Mouse (Mus musculus): ENCODE results near the gene Lingo3.
"Not testable (repeated sequence)": the region's sequence is repeated elsewhere in the genome, so short reads cannot be mapped to it uniquely, and the experiment has no call there.

Lingo3 gene

GRCm38 (mm10) chr10:80819406-80819805, 24.4 kb downstream of the Lingo3 start:
- DNase-seq = no peak

- no peak for DNase-seq
Observed at GRCm38 (mm10) chr10:80818599-80819281, 25.1 kb downstream of the Lingo3 start.

DNA sequence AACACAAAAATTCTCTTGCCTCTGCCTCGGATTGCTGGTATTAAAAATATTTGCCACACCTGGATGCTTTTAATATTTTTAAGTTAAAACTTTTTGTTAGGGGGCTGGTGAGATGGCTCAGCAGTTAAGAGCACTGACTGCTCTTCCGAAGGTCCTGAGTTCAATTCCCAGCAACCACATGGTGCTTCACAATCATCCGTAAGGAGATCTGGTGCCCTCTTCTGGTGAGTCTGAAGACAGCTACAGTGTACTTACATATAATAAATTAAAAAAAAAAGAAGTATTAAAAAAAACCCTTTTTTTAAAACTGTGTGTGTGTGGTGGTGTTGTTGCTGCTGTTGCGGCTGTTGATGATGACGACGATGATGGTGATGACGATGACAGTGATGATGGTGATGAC, 25.9 kb downstream of the Lingo3 start:
- not testable (repeated sequence) for DNase-seq

- no peak for DNase-seq
Observed at GRCm38 (mm10) chr10:80817164-80817563, 26.7 kb downstream of the Lingo3 start.

GRCm38 (mm10) chr10:80816303-80816702, 27.5 kb downstream of the Lingo3 start:
- not testable (repeated sequence) for DNase-seq

GRCm38 (mm10) chr10:80814800-80815199, 29.0 kb downstream of the Lingo3 start:
- DNase-seq = no peak

- DNase-seq = no peak
Observed at GRCm38 (mm10) chr10:80813366-80813765, 30.5 kb downstream of the Lingo3 start, which contains the start of gene Jsrp1. TSS of gene Jsrp1 (minus strand) at chr10:80813498.

GRCm38 (mm10) chr10:80812391-80813041, 31.3 kb downstream of the Lingo3 start:
- no peak for DNase-seq

DNA sequence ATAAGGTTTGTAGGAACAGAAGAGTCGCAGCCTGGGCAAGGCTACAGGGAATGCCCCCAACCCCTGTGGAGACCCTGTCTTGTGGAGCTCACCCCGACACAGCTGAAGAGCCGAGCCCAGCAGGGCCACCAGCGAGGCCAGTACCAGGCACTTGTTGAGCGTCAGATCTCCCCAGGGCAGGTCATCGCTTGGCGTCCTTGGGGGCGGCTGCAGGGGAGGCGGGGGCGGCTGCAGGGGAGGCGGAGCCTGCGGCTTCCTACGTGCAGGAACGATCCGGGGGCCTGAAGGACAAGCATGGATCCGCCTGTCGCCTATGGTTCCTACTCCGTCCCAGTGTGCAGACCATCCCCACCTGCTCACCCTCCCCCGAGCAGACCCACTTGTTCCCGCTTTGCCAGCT, 33.8 kb downstream of the Lingo3 start:
- DNase-seq = peak; percentile 40

DNA sequence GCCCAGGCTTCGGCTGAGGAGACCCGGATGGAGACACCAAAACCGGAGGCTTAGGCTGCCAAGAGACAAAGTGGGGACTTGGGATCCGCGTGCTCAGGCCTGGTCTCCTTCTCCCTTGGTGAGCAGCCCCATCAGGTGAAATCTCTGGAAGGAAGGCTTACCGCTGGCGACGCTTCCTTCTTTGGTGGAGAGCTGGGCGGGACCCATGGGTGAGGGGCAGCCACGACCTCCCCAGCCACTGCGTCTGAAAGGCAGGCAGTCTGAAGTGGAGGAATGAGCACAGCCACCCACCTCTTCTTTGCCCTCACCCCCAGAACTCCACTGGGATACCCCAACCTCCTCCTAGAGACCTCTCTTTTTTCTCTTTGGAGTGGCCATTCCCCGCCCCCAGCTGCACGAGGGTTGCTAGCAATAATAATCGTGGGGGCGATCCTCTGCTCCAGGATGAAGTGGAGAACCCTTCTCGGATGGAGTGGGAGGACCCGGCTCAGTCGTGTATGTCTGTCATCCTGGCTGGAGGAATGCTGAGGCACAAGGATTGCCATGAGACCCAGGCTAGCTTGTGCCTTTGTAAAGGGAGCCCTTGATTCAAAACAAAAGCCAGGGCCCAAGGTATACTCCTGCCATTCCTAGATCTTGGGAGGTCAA, 34.7 kb downstream of the Lingo3 start:
- DNase-seq = no peak

GRCm38 (mm10) chr10:80808099-80808984, 35.5 kb downstream of the Lingo3 start:
- DNase-seq = peak; percentile 57

DNA sequence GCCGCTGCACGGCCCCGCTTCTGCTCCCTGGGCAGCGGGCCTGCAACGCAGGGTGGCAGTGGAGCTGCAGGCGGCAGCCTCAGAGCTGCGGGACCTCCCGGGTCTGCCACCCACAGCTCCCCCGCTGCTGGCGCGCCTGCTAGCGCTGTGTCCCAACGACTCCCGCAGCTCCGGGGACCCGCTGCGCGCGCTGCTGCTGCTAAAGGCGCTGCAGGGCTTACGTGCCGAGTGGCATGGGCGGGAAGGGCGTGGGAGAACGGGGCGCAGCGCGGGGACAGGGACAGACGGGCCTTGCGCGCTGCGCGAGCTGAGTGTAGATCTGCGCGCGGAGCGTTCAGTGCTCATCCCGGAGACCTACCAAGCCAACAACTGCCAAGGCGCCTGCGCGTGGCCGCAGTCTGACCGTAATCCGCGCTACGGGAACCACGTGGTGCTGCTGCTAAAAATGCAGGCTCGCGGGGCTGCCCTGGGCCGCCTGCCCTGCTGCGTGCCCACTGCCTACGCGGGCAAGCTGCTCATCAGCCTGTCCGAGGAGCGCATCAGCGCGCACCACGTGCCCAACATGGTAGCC, 36.7 kb downstream of the Lingo3 start:
- DNase-seq = peak; percentile 92

- no peak for DNase-seq
Observed at GRCm38 (mm10) chr10:80806341-80807056, 37.3 kb downstream of the Lingo3 start.

- DNase-seq = peak; percentile 74
Observed at GRCm38 (mm10) chr10:80805925-80806324, 37.9 kb downstream of the Lingo3 start.

DNA sequence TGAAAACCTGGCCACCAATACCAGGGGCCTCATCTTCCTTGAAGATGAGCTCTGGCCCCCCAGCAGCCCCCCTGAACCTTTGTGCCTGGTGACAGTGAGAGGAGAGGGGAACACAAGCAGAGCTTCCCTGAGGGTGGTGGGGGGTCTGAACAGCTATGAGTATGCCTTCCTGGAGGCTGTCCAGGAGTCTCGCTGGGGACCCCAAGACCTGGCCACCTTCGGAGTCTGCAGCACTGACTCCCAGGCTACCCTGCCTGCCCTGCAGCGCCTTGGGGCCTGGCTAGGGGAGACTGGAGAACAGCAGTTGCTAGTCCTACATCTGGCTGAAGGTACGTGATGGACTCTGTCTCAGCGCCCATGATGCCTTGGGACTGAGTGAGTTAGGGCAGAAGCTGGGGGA, 38.5 kb downstream of the Lingo3 start:
- DNase-seq = no peak

- no peak for DNase-seq
Observed at GRCm38 (mm10) chr10:80804916-80805315, 38.9 kb downstream of the Lingo3 start, which contains the start of gene Amh. TSS of gene Amh (plus strand) at chr10:80805243.

- DNase-seq = no peak
Observed at GRCm38 (mm10) chr10:80804340-80804739, 39.5 kb downstream of the Lingo3 start.

DNA sequence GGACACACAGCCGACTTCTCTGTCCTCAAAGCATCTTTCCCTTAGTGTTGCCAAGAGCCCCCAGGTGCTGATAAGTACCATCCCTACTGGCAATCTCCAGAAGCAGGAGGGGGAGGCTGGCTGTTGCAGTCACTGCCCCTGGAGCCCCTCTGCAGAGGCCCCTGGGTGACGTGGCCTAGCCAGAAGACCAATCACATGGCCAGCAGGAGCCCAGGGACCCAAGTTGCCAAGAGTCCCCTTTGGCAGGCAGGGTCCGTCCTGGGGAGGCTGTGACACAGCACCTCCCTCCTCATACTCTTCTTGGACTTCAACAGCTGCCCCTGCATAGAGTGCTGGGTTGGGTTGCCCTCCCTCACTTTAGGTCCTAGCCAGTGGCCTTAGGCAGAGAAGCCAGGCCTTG, 40.8 kb downstream of the Lingo3 start:
- DNase-seq = no peak

DNA sequence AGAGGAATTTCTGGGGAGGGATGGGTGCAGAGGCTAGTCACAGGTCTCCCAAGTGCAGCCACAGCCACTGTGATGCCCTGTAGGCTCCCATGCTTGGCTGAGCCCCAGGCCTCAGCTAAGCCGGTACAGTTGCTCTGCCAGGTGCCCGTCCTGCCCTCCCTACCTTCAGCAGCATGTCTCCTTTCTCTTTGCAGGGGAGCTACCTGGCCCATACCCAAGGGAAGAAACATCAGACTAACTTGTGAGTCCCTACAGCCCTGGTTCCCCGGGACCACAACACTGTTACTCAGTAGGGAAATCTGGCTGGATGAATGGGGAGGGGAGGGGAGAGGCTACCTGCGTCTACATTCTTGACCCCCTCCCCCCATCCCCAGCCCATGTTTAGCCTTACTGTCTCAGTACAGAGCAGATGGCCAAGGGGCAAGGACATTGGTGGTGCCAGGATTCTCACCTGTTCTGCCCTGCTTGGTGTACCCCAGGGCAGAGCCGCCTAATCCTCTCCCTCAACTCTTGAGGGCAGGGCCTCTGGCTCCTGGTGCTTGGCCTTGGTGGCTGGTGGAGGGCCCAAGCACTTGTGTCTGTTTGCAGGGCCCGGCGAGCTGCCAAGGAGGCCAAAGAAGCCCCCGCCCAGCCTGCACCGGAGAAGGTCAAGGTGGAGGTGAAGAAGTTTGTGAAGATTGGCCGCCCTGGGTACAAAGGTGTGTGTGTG, 41.5 kb downstream of the Lingo3 start:
- no peak for DNase-seq

GRCm38 (mm10) chr10:80799070-80799566, 44.7 kb downstream of the Lingo3 start:
- peak; percentile 27 for DNase-seq
